Mouse (Mus musculus) hindbrain, embryonic 16.5 days (tissue): ENCODE results near the gene Gdap2. TPM values are rescaled to one million over a fixed set of nuclear protein-coding genes. Genes with fewer than 3 reads are reported as not detected.

Source experiments
- ATAC-seq: fragments of 200-750 bp; cut with Nextera tagmentation; 2 replicates; pipeline ENCODE4 v1.8.0; 2017; ENCODE audit warnings: moderate TSS enrichment, moderate library complexity
- H3K27ac ChIP-seq: fragments of 300-500 bp; sonication (generic); 2 replicates; pipeline ENCODE4 v1.5.1; 2014; ENCODE audit warnings: low read depth, mild to moderate bottlenecking, control low read depth, low read length, moderate library complexity
- H3K27me3 ChIP-seq: fragments of 300-500 bp; sonication (generic); replicated peaks from 2 replicates; pipeline ENCODE4 v1.6.1; 2014; ENCODE audit warnings: low read length; ENCODE audit not compliant: control insufficient read depth, insufficient read depth
- H3K36me3 ChIP-seq: fragments of 300-500 bp; sonication (generic); 2 replicates; pipeline ENCODE4 v1.6.1; 2014; ENCODE audit warnings: mild to moderate bottlenecking, low read length, moderate library complexity, mixed read lengths; ENCODE audit not compliant: control insufficient read depth, insufficient read depth
- H3K4me1 ChIP-seq: fragments of 300-500 bp; sonication (generic); 2 replicates; pipeline ENCODE4 v1.6.1; 2014; ENCODE audit warnings: low read depth, low read length; ENCODE audit not compliant: control insufficient read depth, insufficient read depth
- H3K4me2 ChIP-seq: fragments of 300-500 bp; sonication (generic); 2 replicates; pipeline ENCODE4 v1.6.1; 2014; ENCODE audit warnings: mild to moderate bottlenecking, low read length, control low read depth, moderate library complexity
- H3K4me3 ChIP-seq: fragments of 300-500 bp; sonication (generic); 2 replicates; pipeline ENCODE4 v1.5.1; 2014; ENCODE audit warnings: mild to moderate bottlenecking, low read length, control low read depth, moderate library complexity
- H3K9ac ChIP-seq: fragments of 300-500 bp; sonication (generic); 2 replicates; pipeline ENCODE4 v1.6.1; 2014; ENCODE audit warnings: low read depth, mild to moderate bottlenecking, control low read depth, low read length, moderate library complexity
- H3K9me3 ChIP-seq: fragments of 300-500 bp; sonication (generic); 2 replicates; pipeline ENCODE4 v1.6.1; 2014; ENCODE audit warnings: mild to moderate bottlenecking, low read length, moderate library complexity; ENCODE audit not compliant: control insufficient read depth
- WGBS: fragments of 180-500 bp; shearing (Covaris S2); extraction: QIAGEN DNeasy Blood & Tissue Kit; methylation state at CpG from one replicate; pipeline ENCODE4 v1.1.7; 2014; 5-methylcytosine and 5-hydroxymethylcytosine counted together
- polyA plus RNA-seq: library from polyadenylated mRNA; unstranded; fragments of >200 nt; fragmentation: Nextera tagmentation; extraction: Ambion mirVana; gene quantifications from 2 replicates; pipeline ENCODE4 v1.2.1, GENCODE M21; 2015

Gdap2 gene
- polyA plus RNA-seq, 1 experiment from 2014 or later, result 39.8 TPM

DNA sequence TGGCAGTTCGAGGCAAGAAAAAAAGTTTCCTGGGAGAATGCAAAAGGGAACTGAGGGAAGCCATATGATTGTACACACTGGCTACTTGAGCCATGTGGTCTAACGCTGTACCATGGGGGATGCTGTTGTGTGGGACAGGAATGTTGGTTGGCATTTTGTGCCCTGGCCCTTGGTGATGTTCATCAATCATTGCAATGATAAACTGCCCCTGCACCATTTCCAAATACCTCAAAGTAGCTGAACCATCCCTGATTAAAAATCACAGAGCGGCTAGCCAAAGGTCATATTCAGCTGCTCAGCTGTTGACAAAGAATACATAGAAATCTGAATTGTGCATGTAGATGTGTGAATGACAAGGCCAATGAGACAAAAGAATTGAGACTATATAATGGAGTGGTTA, 66.8 kb downstream of the Gdap2 start:
- H3K27ac ChIP-seq, result no peak overlapping the region

DNA sequence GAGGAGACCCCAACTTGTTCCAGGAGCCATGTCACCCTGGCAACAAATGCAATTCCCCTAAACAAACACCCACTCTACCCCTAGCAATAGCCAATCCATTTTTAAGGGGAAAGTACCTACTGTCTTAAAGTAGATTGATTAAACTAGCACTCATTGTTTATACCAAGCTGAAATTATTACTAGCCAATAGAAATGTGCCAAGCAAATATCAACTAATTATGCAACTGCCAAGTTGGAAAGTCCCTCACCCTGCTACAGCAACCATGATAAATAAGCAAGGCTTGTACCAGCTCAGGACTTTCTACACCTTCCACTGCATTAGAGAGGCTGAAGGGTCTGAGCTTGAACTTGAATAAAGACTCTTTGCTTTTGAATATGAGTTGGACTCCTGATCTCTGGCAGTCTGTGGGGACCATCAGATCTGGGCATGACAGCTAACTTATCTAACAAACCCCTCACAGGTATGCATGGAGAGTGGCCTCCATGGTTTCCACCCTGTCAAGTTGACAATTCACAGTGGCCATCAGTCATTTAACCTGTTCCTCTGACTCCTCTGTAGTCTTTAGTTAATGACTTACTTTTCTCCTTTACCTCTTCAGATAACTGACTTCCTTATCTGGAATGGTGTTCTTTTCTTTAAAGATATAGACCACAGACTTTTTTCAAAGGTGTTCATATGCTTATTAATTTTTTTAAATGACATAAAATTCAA, 74.7 kb downstream of the Gdap2 start:
- Histone ChIP-seq H3K36me3 (no peaks in the 10 kb centered on the region), H3K9me3 (no peaks in the 10 kb centered on the region), H3K4me1 (no peaks in the 10 kb centered on the region), H3K9ac (no peak overlapping the region), H3K27ac (no peak overlapping the region), H3K27me3 (no peaks in the 10 kb centered on the region), H3K4me3 (no peak overlapping the region), H3K4me2 (no peak overlapping the region)
- no peak for ATAC-seq

More for the DNA sequence above, 66.8 kb downstream of the Gdap2 start:
- no peak for ATAC-seq
- Histone ChIP-seq H3K4me2 (no peak overlapping the region), H3K36me3 (no peaks in the 10 kb centered on the region), H3K4me1 (no peaks in the 10 kb centered on the region), H3K9ac (no peak overlapping the region), H3K9me3 (no peaks in the 10 kb centered on the region), H3K4me3 (no peak overlapping the region), H3K27me3 (no peaks in the 10 kb centered on the region)
- WGBS, result 88% methylated on average over 3 of the region's 3 CpGs

DNA sequence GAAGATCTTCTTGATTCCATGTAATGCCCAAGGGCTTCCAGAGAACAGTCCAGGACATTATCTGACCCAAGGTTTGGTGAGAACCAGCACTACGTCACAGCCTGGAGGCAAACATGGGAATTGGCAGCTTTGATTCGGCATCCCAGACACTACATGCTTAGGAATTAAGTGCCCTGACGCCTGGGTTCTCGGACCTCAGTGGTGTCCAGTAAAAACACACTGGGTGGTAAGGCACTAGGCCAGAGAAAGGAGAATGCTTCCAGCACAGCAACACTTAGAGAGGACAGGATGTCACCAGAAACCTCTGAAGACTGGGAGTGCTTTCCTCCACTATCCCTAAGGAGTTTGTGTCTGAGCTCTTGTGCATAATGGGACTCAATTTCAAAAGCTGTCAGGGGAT, 80.0 kb downstream of the Gdap2 start:
- H3K4me1 ChIP-seq, result no peaks in the 10 kb centered on the region
- no peak overlapping the region for H3K4me2 ChIP-seq
- H3K27ac ChIP-seq, result no peak overlapping the region
- no peak overlapping the region for H3K4me3 ChIP-seq
- H3K36me3 ChIP-seq, result no peaks in the 10 kb centered on the region
- no peaks in the 10 kb centered on the region for H3K27me3 ChIP-seq
- H3K9me3 ChIP-seq, result no peaks in the 10 kb centered on the region
- H3K9ac ChIP-seq, result no peak overlapping the region
- 95% methylated on average over 4 of the region's 4 CpGs for WGBS
- no peak for ATAC-seq

DNA sequence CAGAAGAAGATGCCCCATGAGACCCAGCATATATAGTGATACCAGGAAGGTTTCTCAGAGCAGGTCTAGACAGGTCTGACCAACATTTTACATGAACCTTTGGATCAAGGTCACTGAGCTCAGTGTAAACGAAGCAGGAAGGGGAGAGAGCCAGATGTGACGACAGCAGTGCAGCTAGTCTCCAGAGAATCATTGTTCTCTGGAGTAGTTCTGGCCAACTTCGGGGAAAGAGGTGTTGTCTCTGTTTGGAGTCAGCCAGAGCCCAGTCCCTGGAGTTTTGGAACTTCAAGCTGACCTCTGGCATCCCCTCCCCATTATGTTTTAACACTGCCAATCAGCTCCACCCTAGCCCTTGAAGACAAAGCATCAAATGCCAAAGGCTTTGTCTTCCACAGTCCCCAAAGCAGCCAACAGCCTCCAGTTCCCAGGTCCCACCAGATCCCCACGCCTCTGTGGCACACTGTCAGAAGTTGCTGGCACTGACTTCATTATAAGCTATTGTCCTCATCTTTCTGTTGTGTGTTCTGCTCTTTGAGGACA, 84.2 kb downstream of the Gdap2 start:
- H3K9me3 ChIP-seq, result no peaks in the 10 kb centered on the region
- 58% methylated on average over 4 of the region's 4 CpGs for WGBS
- no peaks in the 10 kb centered on the region for H3K36me3 ChIP-seq
- H3K9ac ChIP-seq, result no peak overlapping the region
- no peak overlapping the region for H3K4me3 ChIP-seq
- H3K27ac ChIP-seq, result no peak overlapping the region
- no peaks in the 10 kb centered on the region for H3K4me1 ChIP-seq
- no peak for ATAC-seq
- no peak overlapping the region for H3K4me2 ChIP-seq
- no peaks in the 10 kb centered on the region for H3K27me3 ChIP-seq

Other genes starting within 250 kb of the Gdap2 start
- gene Wdr3, start within 50 bp of the Gdap2 start, polyA plus RNA-seq, result 29.2 and 31.6 TPM in 2 replicates